9 mouse cellular contexts compared by ENCODE assay signal in genomic region chr19:23140689-23141317, GRCm38 (mm10). TPM values are rescaled to one million over a fixed set of nuclear protein-coding genes. Genes with fewer than 3 reads are reported as not detected.
DNase-seq lines count a peak whose midpoint lies in the region; ATAC-seq and TF ChIP-seq lines count a peak whose summit lies in the region.
"Had no signal": no experiment of that assay in that cellular context is flagged by ENCODE, and none has a peak within 500 bp of the region (broad histone marks: within the 10 kb centered on the region; RNA-seq: fewer than 3 reads in every experiment).

Gene Klf9 (plus strand): TSS chr19:23141226.

- peak within 1 kb of the TSS; percentile 95 for H3K4me2 ChIP-seq in limb, embryonic 14.5 days (replicated peaks; ENCODE audit: low read depth, low read length, severe bottlenecking)
- peak within 1 kb of the TSS; percentile 97 for H3K4me2 ChIP-seq in midbrain, embryonic 16.5 days (ENCODE audit: low read length)

- DNase-seq in 416B (ENCODE audit: low read depth), result peak; percentile 95
- peak; percentile 97 for DNase-seq in brain, embryonic 14.5 days (ENCODE audit: low read depth)
- DNase-seq in heart, adult 9 months (ENCODE audit: low spot score in 2 of 2), result peak; percentile 99 to 100
- DNase-seq in kidney, adult 9 months, result peak; percentile 99
- DNase-seq in limb, embryonic 14.5 days (ENCODE audit: low spot score), result peak; percentile 95
- peak; percentile 86 to 88 for DNase-seq in spleen, postnatal 10 days (ENCODE audit: low spot score in 2 of 2)

- H3K9me3 ChIP-seq in limb, embryonic 14.5 days (ENCODE audit: control insufficient read depth, low read length), result no peaks in the 10 kb centered on the region
- no peaks in the 10 kb centered on the region for H3K9me3 ChIP-seq in midbrain, embryonic 16.5 days (replicated peaks; ENCODE audit: control insufficient read depth, low read length, poor library complexity, severe bottlenecking)

- H3K9ac ChIP-seq in limb, embryonic 14.5 days (ENCODE audit: low read depth, low read length, severe bottlenecking), result peak within 1 kb of the TSS; percentile 56
- H3K9ac ChIP-seq in midbrain, embryonic 16.5 days (ENCODE audit: low read depth, low read length), result peak within 1 kb of the TSS; percentile 66

- no peak for TF ChIP-seq CTCF in brain, embryonic 14.5 days (IDR thresholded peaks at IDR 0.05; ENCODE audit: borderline replicate concordance, extremely low read depth, insufficient read depth, insufficient read length)

- H3K4me1 ChIP-seq in limb, embryonic 14.5 days (ENCODE audit: control insufficient read depth, insufficient read depth, low read length), result peaks cover 22% of the 10 kb centered on the region
- H3K4me1 ChIP-seq in midbrain, embryonic 16.5 days (ENCODE audit: control insufficient read depth, insufficient read depth, low read length), result peaks cover 16% of the 10 kb centered on the region

- H3K4me3 ChIP-seq in limb, embryonic 14.5 days (replicated peaks; ENCODE audit: low read length), result peak within 1 kb of the TSS; percentile 62
- peak within 1 kb of the TSS; percentile 66 for H3K4me3 ChIP-seq in midbrain, embryonic 16.5 days (ENCODE audit: low read depth, low read length)

- TF ChIP-seq POLR2A in brain, embryonic 14.5 days (IDR thresholded peaks at IDR 0.05; ENCODE audit: borderline replicate concordance, extremely low read depth, insufficient read depth, insufficient read length, poor library complexity, severe bottlenecking), result no peak
- TF ChIP-seq POLR2A in limb, embryonic 14.5 days (IDR thresholded peaks at IDR 0.05; ENCODE audit: borderline replicate concordance, extremely low read depth, insufficient read depth, insufficient read length), result peak; percentile 47; the same call in 1 of the 2 replicates

- H3K27me3 ChIP-seq in limb, embryonic 14.5 days (ENCODE audit: control insufficient read depth, insufficient read depth, low read length), result peaks cover 15% of the 10 kb centered on the region
- H3K27me3 ChIP-seq in midbrain, embryonic 16.5 days (ENCODE audit: control insufficient read depth, insufficient read depth, low read depth, low read length), result peaks cover 29% of the 10 kb centered on the region

- whole genome bisulfite sequencing in limb, embryonic 14.5 days, result under 1% methylated on average over 30 of the region's 52 CpGs
- under 1% methylated on average over 48 of the region's 52 CpGs for WGBS in midbrain, embryonic 16.5 days

- peak; percentile 87 for ATAC-seq in erythroblast, adult 5-6 weeks (replicated peaks; ENCODE audit: low FRiP score, poor library complexity, severe bottlenecking)
- ATAC-seq in limb, embryonic 14.5 days (ENCODE audit: low FRiP score, low read depth), result peak; percentile 95
- ATAC-seq in midbrain, embryonic 16.5 days, result peak; percentile 95

- H3K36me3 ChIP-seq in limb, embryonic 14.5 days (ENCODE audit: control insufficient read depth, insufficient read depth, low read length), result no peaks in the 10 kb centered on the region
- no peaks in the 10 kb centered on the region for H3K36me3 ChIP-seq in midbrain, embryonic 16.5 days (ENCODE audit: control insufficient read depth, insufficient read depth, low read length)

- peak within 1 kb of the TSS; percentile 67 for H3K27ac ChIP-seq in limb, embryonic 14.5 days (replicated peaks; ENCODE audit: low read depth, low read length)
- peak within 1 kb of the TSS; percentile 70 for H3K27ac ChIP-seq in midbrain, embryonic 16.5 days (ENCODE audit: low read length)

RNA-seq across cellular contexts. Expression of gene Klf9, which starts in this region (rescaled TPM):
- polyA plus RNA-seq in brain, embryonic 14.5 days (2012; rRNA removed), result 1.1 and 1.6 TPM in 2 replicates
- total RNA-seq in erythroblast, adult 5-6 weeks (2015; ENCODE audit: low replicate concordance), result 2.5 TPM in 2 replicates
- 1.8 and 6.1 TPM in 2 replicates for total RNA-seq in erythroblast, adult 5-6 weeks (2017; ENCODE audit: low replicate concordance)
- polyA plus RNA-seq in limb, embryonic 14.5 days (2012; rRNA removed), result 2.0 and 2.1 TPM in 2 replicates
- polyA plus RNA-seq in limb, embryonic 14.5 days (2014; fragmentation: Nextera tagmentation; extraction: Ambion mirVana), result 1.8 and 2.1 TPM in 2 replicates
- 2.3 and 3.1 TPM in 2 replicates for polyA plus RNA-seq in midbrain, embryonic 16.5 days (2015; fragmentation: Nextera tagmentation; extraction: Ambion mirVana)
- total RNA-seq: MEL had no signal

Comparison
In these comparisons a context has a peak if more than half of its experiments do, and no peak if none do; other contexts are left out.
1. Peak in every context shown above with its lines: DNase-seq, ATAC-seq, H3K4me3 ChIP-seq and H3K27ac ChIP-seq.